Mouse (Mus musculus) MEL (cell line): ENCODE data around the gene Cib4. TPM values are rescaled to one million over a fixed set of nuclear protein-coding genes. Genes with fewer than 3 reads are reported as not detected.

Source experiments
- DNase-seq: peaks from one replicate; pipeline ENCODE4 v3.0.0; 2011; ENCODE audit warnings: low read depth, low spot score
- H3K27ac ChIP-seq: 2 replicates; pipeline ENCODE4 v1.5.1; 2012; ENCODE audit warnings: low read depth, mild to moderate bottlenecking, control low read depth, low read length, moderate library complexity; ENCODE audit not compliant: control insufficient read depth
- H3K27me3 ChIP-seq, 2 experiments: fragments of 150-350 bp in 1 of 2; sonication (generic) in 1 of 2; 2 replicates each; pipeline ENCODE4 v1.6.1; 2012; ENCODE audit warnings: low read length in 2 of 2, mild to moderate bottlenecking in 2 of 2, improper control_type of control experiment in 1 of 2, moderate library complexity in 1 of 2; ENCODE audit not compliant: insufficient read depth in 2 of 2, control insufficient read depth in 1 of 2
- H3K36me3 ChIP-seq, 2 experiments: 2 replicates each; pipeline ENCODE4 v1.6.1; 2012 to 2014; ENCODE audit warnings: low read length in 2 of 2, improper control_type of control experiment in 1 of 2, inconsistent platforms in 1 of 2, mild to moderate bottlenecking in 1 of 2; ENCODE audit not compliant: insufficient read depth in 2 of 2, control insufficient read depth in 1 of 2
- H3K4me1 ChIP-seq, 2 experiments: fragments of 150-350 bp in 1 of 2; sonication (generic) in 1 of 2; 2 replicates each; pipeline ENCODE4 v1.6.1; 2012; ENCODE audit warnings: low read length in 2 of 2, improper control_type of control experiment in 1 of 2, mild to moderate bottlenecking in 1 of 2; ENCODE audit not compliant: insufficient read depth in 2 of 2, control insufficient read depth in 1 of 2
- H3K4me3 ChIP-seq, 2 experiments: fragments of 150-350 bp in 1 of 2; sonication (generic) in 1 of 2; 2 replicates each; pipeline ENCODE4 v1.5.1; 2012; ENCODE audit warnings: low read depth in 2 of 2, low read length in 2 of 2, mild to moderate bottlenecking in 2 of 2, moderate library complexity in 2 of 2, control low read depth in 1 of 2, improper control_type of control experiment in 1 of 2; ENCODE audit not compliant: control insufficient read depth in 1 of 2, insufficient read depth in 1 of 2
- H3K79me2 ChIP-seq: 2 replicates; pipeline ENCODE4 v1.6.1; 2012; ENCODE audit warnings: mild to moderate bottlenecking, low read length, moderate library complexity; ENCODE audit not compliant: control insufficient read depth, poor library complexity, insufficient read depth
- H3K9ac ChIP-seq: 2 replicates; pipeline ENCODE4 v1.6.1; 2012; ENCODE audit warnings: low read depth, mild to moderate bottlenecking, control low read depth, low read length, moderate library complexity; ENCODE audit not compliant: control insufficient read depth, poor library complexity, severe bottlenecking
- H3K9me3 ChIP-seq: fragments of 150-350 bp; sonication (generic); replicated peaks from 2 replicates; pipeline ENCODE4 v1.6.1; 2012; ENCODE audit warnings: mild to moderate bottlenecking, low read length, improper control_type of control experiment, moderate library complexity; ENCODE audit not compliant: insufficient read depth
- CTCF ChIP-seq, 3 experiments: IDR thresholded peaks in 2 of 3; conservative IDR thresholded peaks in 1 of 3; 2 replicates each; pipeline ENCODE4 v1.5.1; 2011 to 2012; ENCODE audit warnings: low read length in 3 of 3, low read depth in 2 of 3, mild to moderate bottlenecking in 2 of 3, improper control_type of control experiment in 1 of 3, inconsistent platforms in 1 of 3, mixed read lengths in 1 of 3, moderate library complexity in 1 of 3; ENCODE audit not compliant: control insufficient read depth in 1 of 3, insufficient read depth in 1 of 3, poor library complexity in 1 of 3, severe bottlenecking in 1 of 3
- EP300 ChIP-seq, 2 experiments: IDR thresholded peaks; 2 replicates each; pipeline ENCODE4 v1.6.1; 2011; ENCODE audit warnings: improper control_type of control experiment in 2 of 2, low read length in 2 of 2, low read depth in 1 of 2, mild to moderate bottlenecking in 1 of 2
- GABPA ChIP-seq: IDR thresholded peaks from 2 replicates; pipeline ENCODE4 v1.6.1; 2012; ENCODE audit warnings: low read depth, mild to moderate bottlenecking, inconsistent platforms, low read length, improper control_type of control experiment, moderate library complexity
- GATA1 ChIP-seq: IDR thresholded peaks from 2 replicates; pipeline ENCODE4 v1.6.1; 2011; ENCODE audit warnings: low read depth, low read length, improper control_type of control experiment
- JUND ChIP-seq: IDR thresholded peaks from 2 replicates; pipeline ENCODE4 v1.6.1; 2011; ENCODE audit warnings: low read depth, mild to moderate bottlenecking, improper control_type of control experiment, low read length
- MAFK ChIP-seq: IDR thresholded peaks from 2 replicates; pipeline ENCODE4 v1.6.1; 2011; ENCODE audit warnings: low read depth, mild to moderate bottlenecking, low read length, improper control_type of control experiment, borderline replicate concordance
- MAZ ChIP-seq: IDR thresholded peaks from 2 replicates; pipeline ENCODE4 v1.6.1; 2012; ENCODE audit warnings: low read depth, mild to moderate bottlenecking, inconsistent platforms, low read length, improper control_type of control experiment
- MEF2A ChIP-seq: IDR thresholded peaks from 2 replicates; pipeline ENCODE4 v1.6.1; 2014; ENCODE audit warnings: low read depth, mild to moderate bottlenecking, inconsistent platforms, low read length, improper control_type of control experiment; ENCODE audit not compliant: poor library complexity, insufficient replicate concordance, severe bottlenecking; ENCODE audit errors: extremely low read depth
- MXI1 ChIP-seq: IDR thresholded peaks from 2 replicates; pipeline ENCODE4 v1.6.1; 2011; ENCODE audit warnings: mild to moderate bottlenecking, low read depth, low read length, improper control_type of control experiment
- MYC ChIP-seq: IDR thresholded peaks from 2 replicates; pipeline ENCODE4 v1.6.1; 2011; ENCODE audit warnings: low read depth, mild to moderate bottlenecking, low read length, improper control_type of control experiment, moderate library complexity
- NRF1 ChIP-seq: IDR thresholded peaks from 2 replicates; pipeline ENCODE4 v1.6.1; 2014; ENCODE audit warnings: low read depth, mild to moderate bottlenecking, inconsistent platforms, low read length, improper control_type of control experiment, moderate library complexity; ENCODE audit not compliant: poor library complexity, insufficient read depth, severe bottlenecking
- RAD21 ChIP-seq: IDR thresholded peaks from 2 replicates; pipeline ENCODE4 v1.6.1; 2011; ENCODE audit warnings: mild to moderate bottlenecking, low read depth, low read length, improper control_type of control experiment
- RCOR1 ChIP-seq: IDR thresholded peaks from 2 replicates; pipeline ENCODE4 v1.6.1; 2012; ENCODE audit warnings: low read depth, mild to moderate bottlenecking, inconsistent platforms, low read length, improper control_type of control experiment
- SMC3 ChIP-seq: IDR thresholded peaks from 2 replicates; pipeline ENCODE4 v1.6.1; 2011; ENCODE audit warnings: low read depth, low read length, improper control_type of control experiment
- TAL1 ChIP-seq: IDR thresholded peaks from 2 replicates; pipeline ENCODE4 v1.6.1; 2012; ENCODE audit warnings: mild to moderate bottlenecking, inconsistent platforms, low read length, moderate library complexity, mixed read lengths
- TBP ChIP-seq: IDR thresholded peaks from 2 replicates; pipeline ENCODE4 v1.8.0; 2011; ENCODE audit warnings: low read depth, low read length, improper control_type of control experiment
- UBTF ChIP-seq: IDR thresholded peaks from 2 replicates; pipeline ENCODE4 v1.6.1; 2012; ENCODE audit warnings: low read depth, mild to moderate bottlenecking, inconsistent platforms, low read length, improper control_type of control experiment, moderate library complexity, borderline replicate concordance; ENCODE audit not compliant: insufficient read depth
- USF2 ChIP-seq, 2 experiments: IDR thresholded peaks; 2 replicates each; pipeline ENCODE4 v1.6.1; 2011 to 2012; ENCODE audit warnings: improper control_type of control experiment in 2 of 2, low read length in 2 of 2, borderline replicate concordance in 1 of 2, inconsistent platforms in 1 of 2, low read depth in 1 of 2, mild to moderate bottlenecking in 1 of 2; ENCODE audit not compliant: insufficient read depth in 1 of 2
- ZC3H11A ChIP-seq: IDR thresholded peaks from 2 replicates; pipeline ENCODE4 v1.6.1; 2012; ENCODE audit warnings: low read depth, mild to moderate bottlenecking, inconsistent platforms, low read length, improper control_type of control experiment
- ZKSCAN1 ChIP-seq: IDR thresholded peaks from 2 replicates; pipeline ENCODE4 v1.6.1; 2012; ENCODE audit warnings: low read depth, mild to moderate bottlenecking, inconsistent platforms, low read length, improper control_type of control experiment, moderate library complexity
- ZMIZ1 ChIP-seq: IDR thresholded peaks from 2 replicates; pipeline ENCODE4 v1.6.1; 2012; ENCODE audit warnings: low read depth, mild to moderate bottlenecking, inconsistent platforms, low read length, improper control_type of control experiment, moderate library complexity
- ZNF384 ChIP-seq: IDR thresholded peaks from 2 replicates; pipeline ENCODE4 v1.6.1; 2012; ENCODE audit warnings: low read depth, mild to moderate bottlenecking, inconsistent platforms, low read length, improper control_type of control experiment
- polyA plus RNA-seq, 2 experiments: library from polyadenylated mRNA; stranded (reverse) in 1 of 2; unstranded in 1 of 2; fragments of >175 nt in 1 of 2; fragments of >200 nt in 1 of 2; gene quantifications; 2 replicates each; pipeline versions ENCODE4 v1.2.1 to v1.2.4; 2012; ENCODE audit warnings: low replicate concordance in 2 of 2, low read depth in 1 of 2; ENCODE audit not compliant: insufficient read length in 2 of 2, insufficient read depth in 1 of 2, missing spikeins in 1 of 2
- total RNA-seq: library from RNA; depleted of rRNA; stranded (reverse); fragments of 300-350 nt; gene quantifications from 2 replicates; pipeline ENCODE4 v1.2.3, GENCODE M21; 2012

Cib4 gene
- total and polyA plus RNA-seq, 3 experiments, result not detected

GRCm38 (mm10) chr5:30472148-30472547 lies 73.5 kb downstream of the Cib4 start:
- Histone ChIP-seq H3K9me3 (no peaks in the 10 kb centered on the region), H3K9ac (no peak overlapping the region), H3K27ac (no peak overlapping the region), H3K36me3 (no peaks in the 10 kb centered on the region), H3K27me3 (peaks cover 0 to 3% of the 10 kb centered on the region in 2 experiments; a peak in 2 of 4 replicates), H3K4me3 (no peak overlapping the region), H3K79me2 (no peaks in the 10 kb centered on the region), H3K4me1 (no peaks in the 10 kb centered on the region)
- DNase-seq, result no peak
- TF ChIP-seq ZMIZ1 (no peak), MYC (no peak), NRF1 (no peak), MXI1 (no peak), MAZ (no peak), MEF2A (no peak), GATA1 (no peak), RCOR1 (no peak)

GRCm38 (mm10) chr5:30470454-30470853 lies 75.2 kb downstream of the Cib4 start:
- Histone ChIP-seq H3K4me1 (no peaks in the 10 kb centered on the region), H3K27me3 (peaks cover 0 to 5% of the 10 kb centered on the region in 2 experiments; a peak in 3 of 4 replicates), H3K9ac (no peak overlapping the region), H3K36me3 (no peaks in the 10 kb centered on the region), H3K27ac (no peak overlapping the region), H3K9me3 (no peaks in the 10 kb centered on the region), H3K4me3 (no peak overlapping the region), H3K79me2 (no peaks in the 10 kb centered on the region)
- peak; percentile 40 for DNase-seq
- TF ChIP-seq ZKSCAN1 (no peak), SMC3 (no peak), ZC3H11A (no peak), RAD21 (no peak), ZNF384 (no peak), MAZ (no peak), MXI1 (no peak), JUND (no peak), TBP (no peak), CTCF (IDR thresholded peaks at IDR 0.05 in 2 of 3, conservative IDR thresholded peaks at IDR 0.05 in 1 of 3; ENCODE audit: control insufficient read depth in 1 of 3, insufficient read depth in 1 of 3, low read depth in 2 of 3, low read length in 3 of 3, poor library complexity in 1 of 3, severe bottlenecking in 1 of 3) (no peak), MAFK (no peak), USF2 (IDR thresholded peaks at IDR 0.05; ENCODE audit: borderline replicate concordance in 1 of 2, insufficient read depth in 1 of 2, low read depth in 1 of 2, low read length in 2 of 2) (no peak), EP300 (IDR thresholded peaks at IDR 0.05; ENCODE audit: low read depth in 1 of 2, low read length in 2 of 2) (no peak), MEF2A (no peak), GABPA (no peak), TAL1 (no peak), UBTF (no peak)
